Mouse (Mus musculus) heart, adult 2 months (tissue): ENCODE data around the gene Mtfr1l. TPM values are rescaled to one million over a fixed set of nuclear protein-coding genes. Genes with fewer than 3 reads are reported as not detected.

Experiments used
- DNase-seq, 2 experiments: peaks; one replicate each; pipeline ENCODE4 v3.0.0; 2021
- H3K27ac ChIP-seq: fragments of 200-600 bp; 2 replicates; pipeline ENCODE4 v1.8.1; 2022
- H3K27me3 ChIP-seq: fragments of 200-500 bp; 2 replicates; pipeline ENCODE4 v1.6.1; 2012; ENCODE audit warnings: mild to moderate bottlenecking, low read length, inconsistent platforms, mixed read lengths; ENCODE audit not compliant: control insufficient read depth, insufficient read depth
- H3K36me3 ChIP-seq: fragments of 200-500 bp; 2 replicates; pipeline ENCODE4 v1.6.1; 2012; ENCODE audit warnings: low read length, inconsistent platforms; ENCODE audit not compliant: control insufficient read depth, insufficient read depth
- H3K4me1 ChIP-seq: fragments of 200-500 bp; 2 replicates; pipeline ENCODE4 v1.6.1; 2011; ENCODE audit warnings: low read length; ENCODE audit not compliant: control insufficient read depth, insufficient read depth
- H3K4me3 ChIP-seq: fragments of 200-600 bp; 2 replicates; pipeline ENCODE4 v1.8.1; 2022
- H3K79me2 ChIP-seq: fragments of 200-500 bp; replicated peaks from 2 replicates; pipeline ENCODE4 v1.6.1; 2012; ENCODE audit warnings: mild to moderate bottlenecking, inconsistent platforms, low read length, moderate library complexity, mixed read lengths; ENCODE audit not compliant: control insufficient read depth, insufficient read depth
- H3K9ac ChIP-seq: fragments of 200-500 bp; 2 replicates; pipeline ENCODE4 v1.6.1; 2012; ENCODE audit warnings: low read depth, mild to moderate bottlenecking, control low read depth, inconsistent platforms, low read length, mixed read lengths
- CTCF ChIP-seq: fragments of 200-600 bp; IDR thresholded peaks from 2 replicates; pipeline ENCODE4 v1.8.1; 2022; ENCODE audit warnings: antibody characterized with exemption, mild to moderate bottlenecking, moderate library complexity
- EP300 ChIP-seq: fragments of 200-500 bp; IDR thresholded peaks from 2 replicates; pipeline ENCODE4 v1.6.1; 2011; ENCODE audit warnings: low read depth, low read length, control low read depth; ENCODE audit not compliant: insufficient read depth
- POLR2A ChIP-seq: fragments of 200-500 bp; IDR thresholded peaks from 2 replicates; pipeline ENCODE4 v1.6.1; 2011; ENCODE audit warnings: mild to moderate bottlenecking, low read depth, low read length, control low read depth; ENCODE audit not compliant: insufficient read depth
- WGBS: fragments of 180-500 bp; shearing (Covaris S2); methylation state at CpG from one replicate; pipeline ENCODE4 v1.1.7; 2018; 5-methylcytosine and 5-hydroxymethylcytosine counted together
- intact Hi-C: fragments of 180-260 bp; cut with DNase I; formaldehyde crosslinking; loops from one replicate; pipeline ENCODE4 v1.15.1; 2025
- polyA plus RNA-seq: library from polyadenylated mRNA; depleted of rRNA; stranded (reverse); fragments of >200 nt; gene quantifications from 2 replicates; pipeline ENCODE4 v1.2.3, GENCODE M21; 2012
- total RNA-seq, 2 experiments: library from RNA; stranded (reverse); gene quantifications; 2 replicates each; pipeline ENCODE4 v1.2.3; 2021

The Mtfr1l gene
- total and polyA plus RNA-seq, 3 experiments: 170 to 196 (median 191) TPM

- Histone ChIP-seq H3K79me2 (no peaks in the 10 kb centered on the region), H3K4me3 (no peak overlapping the region), H3K9ac (no peak overlapping the region), H3K27me3 (no peaks in the 10 kb centered on the region), H3K27ac (peak overlapping the region; percentile 87), H3K4me1 (peaks cover 6% of the 10 kb centered on the region), H3K36me3 (no peaks in the 10 kb centered on the region; the same call in 1 of the 2 replicates)
- WGBS: 66% methylated on average over 10 of the region's 10 CpGs
- intact Hi-C loops: no loop called here
- TF ChIP-seq CTCF (no peak), EP300 (no peak), POLR2A (no peak)
- no peak for DNase-seq
These were observed 17.5 kb downstream of the Mtfr1l start for GRCm38 (mm10) chr4:134517719-134518118.

GRCm38 (mm10) chr4:134516981-134517380, 18.2 kb downstream of the Mtfr1l start:
- no peak overlapping the region for H3K9ac ChIP-seq
- WGBS: 19% methylated on average over 8 of the region's 8 CpGs
- intact Hi-C loops: no loop called here
- H3K36me3 ChIP-seq: no peaks in the 10 kb centered on the region; the same call in 1 of the 2 replicates
- H3K4me3 ChIP-seq: peak overlapping the region; percentile 27; the same call in 1 of the 2 replicates
- H3K27ac ChIP-seq: peak overlapping the region; percentile 87
- TF ChIP-seq CTCF: no peak
- TF ChIP-seq POLR2A: no peak
- TF ChIP-seq EP300: 0 out of 2 replicates have a peak, but pooled peaks have one; percentile 10
- peak; percentile 52 to 73 for DNase-seq
- peaks cover 6% of the 10 kb centered on the region for H3K4me1 ChIP-seq
- no peaks in the 10 kb centered on the region for H3K27me3 ChIP-seq
- H3K79me2 ChIP-seq: no peaks in the 10 kb centered on the region

GRCm38 (mm10) chr4:134515614-134516013, 19.6 kb downstream of the Mtfr1l start:
- no peak for DNase-seq
- Histone ChIP-seq H3K4me1 (peaks cover 6% of the 10 kb centered on the region), H3K27ac (peak overlapping the region; percentile 87), H3K36me3 (no peaks in the 10 kb centered on the region; the same call in 1 of the 2 replicates), H3K9ac (no peak overlapping the region), H3K4me3 (no peak overlapping the region; the same call in 1 of the 2 replicates), H3K79me2 (no peaks in the 10 kb centered on the region), H3K27me3 (no peaks in the 10 kb centered on the region)
- WGBS: 74% methylated on average over 7 of the region's 7 CpGs
- intact Hi-C loops: no loop called here
- TF ChIP-seq POLR2A (no peak), CTCF (no peak), EP300 (no peak)

- Histone ChIP-seq H3K79me2 (no peaks in the 10 kb centered on the region), H3K9ac (no peak overlapping the region), H3K27me3 (no peaks in the 10 kb centered on the region), H3K4me3 (no peak overlapping the region), H3K36me3 (no peaks in the 10 kb centered on the region; the same call in 1 of the 2 replicates), H3K4me1 (peaks cover 6% of the 10 kb centered on the region), H3K27ac (no peak overlapping the region)
- TF ChIP-seq CTCF (no peak), EP300 (no peak)
- 87% methylated on average over 11 of the region's 11 CpGs for WGBS
- intact Hi-C loops: no loop called here
- no peak for DNase-seq
These were observed 20.8 kb downstream of the Mtfr1l start for GRCm38 (mm10) chr4:134514309-134514930.

DNA sequence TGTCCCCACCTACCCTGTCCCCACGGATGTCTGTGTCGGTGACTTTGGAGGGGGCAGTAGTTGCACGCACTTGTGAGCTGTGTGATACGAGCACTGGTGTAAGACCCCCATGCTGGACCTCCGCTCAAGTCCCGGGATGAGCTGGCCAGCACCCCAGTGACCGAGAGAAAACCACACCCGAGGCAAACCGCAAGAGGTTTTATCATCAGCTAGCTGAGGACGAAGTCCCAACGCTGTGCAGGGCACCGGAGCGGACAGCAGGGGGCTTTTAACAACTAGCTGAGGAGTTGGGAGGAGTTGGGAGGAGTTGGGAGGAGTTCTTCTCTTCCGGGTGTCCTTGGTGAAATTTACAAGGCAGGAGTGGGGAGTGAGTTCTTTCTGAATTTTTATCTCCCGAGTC, 22.4 kb downstream of the Mtfr1l start:
- Histone ChIP-seq H3K4me3 (no peak overlapping the region), H3K27me3 (no peaks in the 10 kb centered on the region), H3K36me3 (no peaks in the 10 kb centered on the region; the same call in 1 of the 2 replicates), H3K9ac (peak overlapping the region; percentile 28; the same call in 1 of the 2 replicates), H3K79me2 (no peaks in the 10 kb centered on the region), H3K4me1 (peaks cover 6% of the 10 kb centered on the region), H3K27ac (no peak overlapping the region)
- WGBS: 5% methylated on average over 15 of the region's 15 CpGs
- peak; percentile 63 to 67 for DNase-seq
- intact Hi-C loops: no loop called here
- TF ChIP-seq POLR2A (no peak), CTCF (peak; percentile 64), EP300 (no peak)

GRCm38 (mm10) chr4:134511730-134512129, 23.5 kb downstream of the Mtfr1l start:
- H3K27ac ChIP-seq: no peak overlapping the region
- no peaks in the 10 kb centered on the region for H3K79me2 ChIP-seq
- no peaks in the 10 kb centered on the region; the same call in 1 of the 2 replicates for H3K36me3 ChIP-seq
- H3K27me3 ChIP-seq: no peaks in the 10 kb centered on the region
- intact Hi-C loops: no loop called here
- no peak for TF ChIP-seq POLR2A
- TF ChIP-seq CTCF: no peak
- TF ChIP-seq EP300: no peak
- no peak for DNase-seq
- WGBS: 34% methylated on average over 6 of the region's 6 CpGs
- H3K4me3 ChIP-seq: no peak overlapping the region
- no peaks in the 10 kb centered on the region; the same call in 1 of the 2 replicates for H3K4me1 ChIP-seq
- H3K9ac ChIP-seq: no peak overlapping the region
